Mouse (Mus musculus) adrenal gland, postnatal 4 days (tissue): ENCODE data around the gene Rbfox1. TPM values are rescaled to one million over a fixed set of nuclear protein-coding genes. Genes with fewer than 3 reads are reported as not detected.

Source experiments
- DNase-seq, 2 experiments: peaks; one replicate each; pipeline ENCODE4 v3.0.0; 2021 to 2022; ENCODE audit warnings: low spot score in 2 of 2, mixed read lengths in 2 of 2
- total RNA-seq, 2 experiments: library from RNA; stranded (reverse); gene quantifications; 2 replicates each; pipeline ENCODE4 v1.2.3; 2021

The Rbfox1 gene
- total RNA-seq, 2 experiments from 2014 or later: 9.7 to 10.4 TPM

DNA sequence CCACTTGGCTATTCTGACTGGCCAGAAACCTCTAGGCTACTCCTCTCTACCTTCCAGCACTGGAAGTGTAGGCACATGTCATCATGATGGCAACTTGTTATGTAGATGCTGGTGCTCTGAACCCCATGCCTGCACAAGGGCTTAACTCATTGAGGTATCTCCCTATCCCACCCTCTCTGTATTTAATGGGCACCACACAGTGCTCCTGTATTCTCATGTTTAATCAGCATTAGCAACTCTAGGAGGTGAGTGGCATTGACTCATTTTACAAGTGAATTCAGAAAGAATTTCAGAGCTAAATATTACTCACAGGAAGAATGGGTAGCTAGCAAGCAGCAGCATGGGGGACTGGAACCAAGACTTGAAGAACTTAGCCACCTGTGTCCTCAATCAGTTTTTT lies 321.3 kb downstream of the Rbfox1 start:
- DNase-seq: no peak

DNA sequence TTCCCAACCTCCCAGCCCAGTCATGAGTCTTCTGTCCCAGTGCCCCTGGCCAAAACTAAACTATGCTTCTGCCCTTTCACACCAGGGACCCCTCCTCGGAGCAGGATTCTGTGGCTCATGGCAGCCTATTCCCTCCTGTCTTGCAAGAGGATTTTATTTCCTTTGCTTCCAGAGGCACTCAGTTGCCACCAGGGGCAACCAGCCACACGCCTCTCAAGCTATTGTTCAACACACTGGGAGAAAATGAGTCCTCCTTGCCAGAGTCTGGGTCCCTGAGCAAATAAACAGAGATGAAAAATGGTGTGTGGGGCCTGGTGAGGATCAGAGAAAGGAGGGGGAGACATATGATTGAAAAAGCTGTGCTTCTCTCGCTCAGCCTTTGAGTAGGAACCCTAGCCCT lies 327.8 kb downstream of the Rbfox1 start:
- no peak for DNase-seq

DNA sequence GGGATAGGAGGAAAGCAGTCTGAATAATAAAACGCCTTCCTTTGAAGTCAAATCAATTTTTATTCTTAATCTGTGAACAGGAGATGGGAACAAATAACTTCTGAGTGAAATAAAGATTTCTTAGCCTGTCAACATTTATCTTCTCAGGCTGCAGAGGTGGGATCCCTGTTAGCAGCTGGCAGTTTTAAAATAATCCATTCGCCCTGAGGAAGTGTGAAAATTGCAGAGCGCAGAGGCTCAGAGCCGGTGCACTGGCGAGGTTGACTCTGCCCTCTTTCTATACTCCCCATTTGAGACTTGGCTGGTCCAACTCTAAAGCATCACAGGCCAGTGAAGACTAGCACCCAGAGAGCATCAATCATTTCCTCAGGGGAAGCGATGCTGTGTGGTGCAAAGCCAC lies 342.3 kb downstream of the Rbfox1 start:
- no peak for DNase-seq

DNA sequence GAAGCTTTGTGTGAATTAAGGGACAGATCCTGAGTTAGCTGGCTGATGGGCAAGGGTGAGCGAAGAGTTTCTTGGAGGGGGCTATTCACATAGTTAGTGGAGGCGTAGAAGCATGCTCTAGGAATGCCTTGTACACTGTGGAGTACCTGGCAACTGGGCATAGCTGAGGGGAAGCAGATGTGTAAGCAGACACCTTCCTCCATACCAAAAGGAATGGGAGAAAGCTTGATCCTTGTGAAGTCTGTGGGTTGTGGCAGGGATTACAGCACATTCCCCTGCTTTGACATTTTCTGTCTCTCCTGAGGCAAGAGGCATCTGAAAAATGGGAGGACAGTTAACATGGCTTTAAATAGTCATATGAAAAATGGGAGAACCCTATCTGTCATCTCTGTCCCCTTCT lies 347.8 kb downstream of the Rbfox1 start:
- no peak for DNase-seq

DNA sequence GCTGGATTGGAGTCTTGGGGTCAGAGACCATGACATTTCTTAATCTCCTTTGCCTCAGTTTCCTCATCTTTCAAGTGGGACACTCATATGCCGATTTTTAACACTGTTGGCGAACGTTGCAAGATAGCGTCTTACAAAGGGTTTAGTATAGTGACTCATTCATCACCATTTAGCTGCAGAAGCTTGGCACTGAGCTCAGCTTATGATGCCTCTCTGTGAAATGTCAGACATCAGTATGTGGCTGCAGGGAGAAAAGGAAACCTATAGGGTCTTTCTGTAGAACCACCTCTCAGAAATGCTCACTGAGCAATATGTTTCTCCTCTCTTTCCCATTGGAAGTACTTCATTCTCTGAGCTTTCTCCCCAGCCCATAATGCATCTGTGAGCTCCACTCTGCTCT lies 356.2 kb downstream of the Rbfox1 start:
- no peak for DNase-seq

DNA sequence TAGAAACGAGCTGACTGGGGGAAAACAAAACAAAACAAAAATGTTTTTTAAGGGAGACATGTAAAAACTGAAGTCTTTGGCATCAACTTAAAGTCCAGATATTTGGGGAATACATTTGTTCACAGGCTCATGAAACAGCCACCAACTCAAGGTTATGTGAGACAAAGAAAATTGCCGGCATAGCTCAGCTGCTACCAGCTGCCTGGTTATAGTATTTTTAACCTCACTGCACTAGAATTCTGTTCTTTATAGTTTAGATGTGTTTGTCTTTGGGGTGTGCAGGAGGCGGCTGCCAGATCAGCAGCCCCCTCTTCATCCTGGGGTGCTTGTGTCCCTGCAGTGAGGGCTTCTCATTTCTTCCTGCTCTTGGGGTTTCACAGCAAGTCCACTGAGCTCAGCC lies 357.3 kb downstream of the Rbfox1 start:
- DNase-seq: no peak

DNA sequence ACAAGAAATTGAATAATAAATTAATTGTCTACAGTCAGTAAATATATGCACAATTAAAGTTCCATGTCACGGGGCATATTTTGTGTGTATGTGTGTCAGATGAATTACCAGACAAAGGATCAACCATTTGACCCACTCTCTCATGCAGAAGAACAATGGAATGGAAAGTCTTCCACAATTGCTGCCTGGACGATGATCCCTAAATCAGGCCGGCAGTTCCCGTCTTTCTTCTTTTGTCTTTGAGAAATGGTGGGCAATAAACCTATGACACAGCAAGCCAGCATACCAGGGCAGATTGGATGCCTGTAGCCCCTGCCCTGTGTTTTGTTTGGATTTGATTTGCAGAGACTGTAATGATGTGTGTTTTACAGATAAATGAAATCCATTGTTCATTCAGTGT lies 362.4 kb downstream of the Rbfox1 start:
- DNase-seq: no peak

DNA sequence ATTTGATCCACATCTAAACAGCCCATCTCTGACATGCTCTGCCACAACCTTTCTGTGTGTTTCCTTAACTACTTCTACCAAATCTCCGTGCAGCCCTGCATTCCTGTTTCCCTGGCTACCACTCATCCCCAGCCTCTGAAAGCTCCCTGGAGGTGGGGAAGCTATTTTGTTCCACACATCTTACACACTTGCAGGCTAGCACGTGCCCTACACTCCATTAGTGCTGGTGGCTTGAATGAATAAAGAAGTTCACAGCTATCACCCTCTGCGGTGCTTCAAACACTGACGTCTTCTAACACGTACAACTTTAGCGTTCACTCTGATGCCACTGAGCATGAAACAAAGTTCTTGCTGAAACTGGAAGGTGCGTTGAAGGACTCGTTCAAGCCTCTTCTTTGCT lies 379.4 kb downstream of the Rbfox1 start:
- no peak for DNase-seq

DNA sequence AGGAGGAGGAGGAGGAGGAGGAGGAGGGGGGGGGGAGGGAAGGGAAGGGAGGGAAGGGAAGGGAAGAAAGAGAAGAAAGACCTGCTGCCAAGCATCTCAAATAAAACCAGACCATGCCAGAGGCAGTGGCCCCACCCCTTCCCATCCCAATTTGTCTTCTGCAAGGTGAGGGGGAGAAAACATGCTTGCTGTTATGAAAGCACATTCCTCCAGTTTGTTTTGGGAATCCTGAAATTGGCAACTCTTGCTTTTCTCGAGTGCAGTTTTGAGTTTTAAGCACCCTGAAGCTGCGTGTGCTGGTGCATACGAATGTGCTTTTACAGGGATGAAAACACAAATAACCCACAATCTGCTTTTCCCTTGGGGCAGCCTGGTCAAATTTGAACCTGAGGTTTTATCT lies 380.5 kb downstream of the Rbfox1 start:
- no peak for DNase-seq

DNA sequence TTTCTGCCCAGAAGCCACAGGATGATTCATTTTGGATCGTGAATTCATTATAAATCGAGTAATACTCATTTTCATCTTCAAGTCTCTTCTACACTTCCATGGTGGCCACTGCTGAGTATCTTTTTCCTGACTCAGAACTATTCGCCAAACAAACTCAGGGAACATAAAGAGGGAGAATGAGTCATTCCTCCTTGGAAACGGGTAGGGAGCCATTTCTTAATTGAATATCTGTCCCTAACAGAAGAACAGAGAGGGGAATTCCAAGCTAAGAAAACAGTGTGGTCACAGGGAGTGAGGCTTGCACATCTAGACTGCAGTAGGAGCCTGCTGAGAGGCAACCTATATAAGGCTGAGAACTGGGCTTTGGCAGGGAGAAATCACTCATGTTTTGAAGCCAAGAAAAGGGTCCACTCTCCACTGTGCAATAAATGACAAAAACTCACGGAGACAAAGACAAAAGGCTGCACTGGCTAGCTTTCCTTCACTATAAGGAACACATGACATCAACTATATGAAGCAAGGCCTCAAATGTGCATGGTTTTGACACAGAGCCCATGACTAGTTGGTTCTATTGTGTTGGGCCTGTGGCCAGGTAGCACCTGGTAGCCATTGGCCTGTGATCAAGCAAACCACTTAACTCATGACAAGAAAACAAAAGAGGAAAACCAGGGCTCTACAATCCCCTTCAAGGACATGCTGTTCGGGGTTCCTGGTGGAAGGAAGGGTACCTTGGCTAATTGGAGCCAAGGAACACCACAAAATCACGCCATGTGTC lies 386.6 kb downstream of the Rbfox1 start:
- no peak for DNase-seq

DNA sequence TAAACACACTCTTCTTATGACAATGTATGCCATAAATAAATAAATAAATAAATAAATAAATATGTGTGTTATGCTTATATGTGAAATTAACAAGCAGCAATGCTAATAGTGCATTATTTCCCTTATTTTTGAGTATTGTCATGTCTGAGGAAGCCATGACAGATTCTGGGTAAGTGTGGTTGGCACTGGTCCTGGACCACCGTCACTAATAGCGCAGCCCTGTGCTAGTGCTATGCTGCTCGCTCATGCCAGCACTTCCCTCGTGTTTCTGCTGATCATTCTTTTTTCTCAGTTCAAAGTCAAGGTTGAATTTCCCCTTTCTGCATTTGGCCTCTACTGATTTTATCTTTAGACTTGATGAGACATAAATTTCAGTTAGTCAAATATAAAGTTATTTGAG lies 398.3 kb downstream of the Rbfox1 start:
- DNase-seq: no peak

DNA sequence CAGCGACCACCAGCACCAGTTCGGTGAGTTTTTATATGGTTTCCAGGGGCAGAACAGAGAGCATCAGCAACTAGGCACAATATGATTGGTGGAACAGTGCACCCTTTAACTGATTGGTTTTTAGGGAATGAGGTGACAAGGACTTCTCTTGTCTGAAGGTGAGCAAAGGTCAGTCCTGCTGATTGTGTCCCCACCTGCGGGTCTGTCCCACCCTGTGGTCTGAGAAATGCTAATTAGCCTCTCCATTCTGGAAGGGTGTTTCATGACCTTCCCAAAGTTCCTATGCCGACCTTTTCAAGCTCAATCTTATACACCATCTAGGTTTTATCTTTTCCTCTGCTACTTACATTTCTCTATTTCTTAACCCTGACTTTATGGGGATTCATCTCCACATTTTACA lies 399.2 kb downstream of the Rbfox1 start:
- DNase-seq: no peak

DNA sequence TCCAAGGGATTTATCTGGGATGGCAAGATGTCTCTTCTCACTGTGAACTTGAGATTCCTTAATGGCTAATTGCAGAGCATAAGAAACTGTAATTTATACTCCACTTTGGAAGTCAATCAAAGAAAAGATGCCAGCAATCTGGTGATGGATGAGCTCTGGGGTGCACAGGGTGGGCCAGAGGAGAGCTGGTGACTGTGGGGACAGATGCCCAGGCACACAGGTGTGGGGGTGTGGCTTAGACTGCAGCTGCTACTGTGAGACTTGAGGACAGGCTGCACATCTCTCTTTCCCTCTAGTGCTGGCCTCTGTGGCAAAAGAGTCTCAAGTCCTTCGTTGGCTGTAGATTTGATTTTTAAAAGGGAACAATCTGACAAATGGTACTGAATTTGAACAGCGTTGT lies 402.5 kb downstream of the Rbfox1 start:
- DNase-seq: no peak

DNA sequence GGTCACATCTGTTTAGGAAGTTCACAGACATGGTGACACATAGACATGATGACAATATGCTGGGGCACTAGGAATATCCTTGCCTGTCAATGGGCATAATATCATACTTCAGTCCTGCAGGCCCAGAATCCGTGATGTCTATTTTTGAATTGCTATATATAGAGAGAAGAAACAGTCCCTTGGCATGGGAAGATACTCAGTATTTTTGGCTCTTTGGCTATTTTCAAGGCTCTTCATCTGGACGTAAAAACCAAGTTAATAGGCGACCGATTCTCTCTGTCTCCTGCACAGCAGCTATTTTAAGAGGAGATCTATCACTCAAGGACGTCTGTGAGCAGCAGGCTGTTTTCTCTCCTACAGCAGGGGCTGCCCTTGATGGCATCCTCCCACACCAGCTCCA lies 415.0 kb downstream of the Rbfox1 start:
- DNase-seq: no peak

DNA sequence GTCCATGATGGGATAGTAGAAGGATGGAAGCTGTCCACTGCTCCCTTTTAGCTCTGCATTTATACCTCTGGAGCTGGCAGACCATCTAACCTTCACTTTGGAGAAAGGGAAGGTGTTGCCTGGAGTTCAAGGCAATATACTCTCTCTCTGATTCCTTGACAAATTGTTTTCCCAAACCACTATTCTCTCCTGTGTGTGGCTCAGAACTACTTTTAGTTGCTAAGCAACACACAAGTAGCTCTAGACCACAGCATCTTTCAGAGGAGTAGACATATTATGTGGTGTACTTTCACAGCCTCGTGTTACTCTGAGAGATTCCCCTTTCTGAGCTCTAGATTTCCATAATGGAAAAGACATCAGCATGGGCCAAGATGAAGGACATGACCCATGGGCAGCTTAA lies 417.9 kb downstream of the Rbfox1 start:
- DNase-seq: no peak

DNA sequence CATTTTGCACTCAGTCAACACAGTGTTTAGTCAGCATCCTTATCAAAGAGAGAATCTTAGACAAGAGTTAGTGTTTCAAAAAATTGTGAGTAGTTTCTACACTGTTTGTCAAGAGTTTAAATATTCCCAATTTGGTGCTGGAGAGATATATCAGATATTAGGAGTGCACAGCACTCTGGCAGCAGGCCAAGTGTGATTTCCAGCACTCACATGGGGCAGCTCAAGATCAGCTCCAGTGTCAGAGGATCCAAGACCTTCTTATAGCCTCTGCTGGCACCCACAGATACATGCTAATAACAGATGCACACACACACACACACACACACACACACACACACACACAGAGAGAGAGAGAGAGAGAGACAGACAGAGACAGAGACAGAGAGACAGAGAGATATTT lies 424.8 kb downstream of the Rbfox1 start:
- no peak for DNase-seq

DNA sequence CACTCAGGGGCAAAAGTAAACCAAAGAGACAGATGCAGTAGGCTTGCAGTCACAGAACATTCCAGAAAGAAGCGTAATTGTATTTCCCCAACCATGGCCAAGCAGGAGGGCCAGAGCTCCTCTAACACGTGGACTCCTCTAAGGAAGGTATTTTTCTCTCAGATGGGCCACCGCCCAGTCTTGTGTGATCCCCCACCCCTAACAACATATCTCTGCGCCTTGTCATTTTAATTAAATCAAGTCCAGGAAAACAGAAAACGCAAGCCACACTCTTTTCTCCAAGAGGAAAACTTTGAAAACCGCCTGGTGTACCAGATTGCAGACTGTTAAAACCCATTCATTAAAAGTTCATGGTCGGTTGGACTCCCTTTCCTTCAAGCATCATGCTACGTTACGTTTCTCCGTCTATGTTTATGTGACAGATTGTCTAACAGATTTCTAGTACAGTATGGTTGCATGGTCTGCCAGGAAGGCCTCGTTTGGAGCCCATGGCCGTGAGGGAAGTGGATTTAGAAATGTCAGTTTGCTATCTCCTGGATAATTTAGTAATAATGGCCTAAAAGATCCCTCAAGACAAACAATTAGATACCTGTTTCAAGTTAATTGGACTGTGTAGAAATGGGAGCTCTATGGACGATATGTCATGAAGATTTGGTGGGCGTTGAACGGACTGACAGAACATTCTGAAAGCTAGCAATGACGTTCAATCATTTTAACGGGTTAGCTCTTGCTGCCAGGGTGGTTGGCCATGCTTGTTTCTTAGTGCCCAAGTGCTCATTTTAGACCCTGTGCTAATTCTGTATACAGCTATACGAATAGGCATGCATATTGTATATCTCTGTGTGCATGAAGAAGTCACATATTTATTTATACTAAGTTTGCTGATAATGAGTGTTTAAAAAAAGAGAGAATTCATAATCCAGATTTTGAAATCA lies 425.9 kb downstream of the Rbfox1 start:
- DNase-seq: no peak

DNA sequence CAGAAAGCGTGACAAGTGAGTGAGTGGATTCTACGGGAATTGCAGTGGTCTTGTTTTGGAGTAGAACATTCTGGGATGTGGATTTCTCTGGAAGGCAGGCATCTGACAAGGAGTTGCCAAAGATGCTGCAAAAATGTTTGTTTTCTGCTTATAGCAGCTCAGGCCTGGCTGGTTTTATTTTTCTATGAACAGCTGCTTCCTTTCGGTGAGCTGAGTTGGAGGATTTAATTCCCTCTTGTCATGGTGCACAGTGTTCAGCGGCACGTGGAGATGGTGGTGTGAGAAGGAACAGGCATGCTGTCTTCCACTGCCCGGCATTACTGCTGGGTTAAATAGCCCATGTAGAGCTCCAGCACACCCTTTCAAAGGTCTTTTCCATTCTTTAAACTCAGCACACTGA lies 428.5 kb downstream of the Rbfox1 start:
- DNase-seq: no peak

DNA sequence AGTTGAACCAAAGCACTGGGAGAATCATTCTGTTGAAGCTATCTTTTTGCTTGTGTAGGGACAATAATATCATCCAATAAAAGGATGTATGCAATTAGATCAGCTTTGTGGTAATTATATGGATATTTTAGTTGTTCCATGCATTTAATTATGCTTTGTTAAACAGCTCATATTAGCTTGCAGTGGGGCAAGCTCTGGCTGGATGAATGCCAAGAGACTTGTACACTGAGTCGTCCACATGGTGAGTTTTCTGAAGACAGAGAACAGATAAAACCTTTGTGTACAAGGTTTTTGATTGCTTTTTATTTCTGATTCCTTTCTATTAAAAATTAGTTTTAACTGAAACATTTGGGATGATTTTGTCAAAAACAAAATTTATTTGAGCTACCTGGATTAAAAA lies 439.7 kb downstream of the Rbfox1 start:
- DNase-seq: no peak

DNA sequence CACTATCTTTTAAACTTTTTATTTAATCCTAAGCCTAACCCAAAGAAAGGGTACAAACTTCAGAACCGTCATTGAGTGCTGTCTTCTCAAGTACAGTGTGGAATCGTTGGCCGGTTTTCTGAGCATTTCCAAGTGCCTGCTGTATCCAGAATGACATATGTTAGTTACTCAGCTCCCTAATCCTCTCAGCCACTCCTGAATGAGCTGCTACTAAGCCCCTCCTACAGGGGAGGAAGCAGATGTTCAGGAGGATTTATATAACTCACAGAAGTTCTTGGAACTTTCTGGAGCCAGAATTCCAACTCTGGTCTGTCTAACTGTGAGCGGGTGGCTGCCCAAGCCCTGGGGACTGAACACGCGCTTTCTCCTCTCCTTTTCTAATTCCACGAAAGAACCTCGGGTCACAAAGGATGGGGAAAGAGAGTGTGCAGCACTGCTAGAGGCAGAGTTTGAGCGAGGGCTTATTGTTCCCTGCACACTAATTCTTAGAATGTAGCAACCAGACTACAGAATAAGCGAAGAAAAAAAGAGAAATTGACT lies 446.3 kb downstream of the Rbfox1 start:
- DNase-seq: no peak

DNA sequence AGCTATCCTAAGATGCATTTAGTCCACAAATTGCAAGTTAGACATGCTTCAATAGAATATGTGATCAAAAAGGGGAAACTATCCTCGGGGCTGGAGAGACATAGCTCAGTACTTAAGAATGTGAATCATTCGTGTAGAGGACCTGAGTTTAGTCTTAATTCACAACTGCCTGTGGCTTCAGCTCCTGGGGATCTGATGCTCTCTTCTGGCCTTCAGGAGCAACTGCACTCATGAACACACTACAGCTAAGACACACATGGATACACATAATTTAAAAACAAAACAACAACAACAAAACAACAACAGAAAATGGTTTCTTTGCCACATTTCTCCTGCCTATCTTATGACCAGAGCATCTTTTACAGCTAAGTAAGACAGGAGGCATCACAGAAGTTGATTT lies 448.1 kb downstream of the Rbfox1 start:
- DNase-seq: no peak

DNA sequence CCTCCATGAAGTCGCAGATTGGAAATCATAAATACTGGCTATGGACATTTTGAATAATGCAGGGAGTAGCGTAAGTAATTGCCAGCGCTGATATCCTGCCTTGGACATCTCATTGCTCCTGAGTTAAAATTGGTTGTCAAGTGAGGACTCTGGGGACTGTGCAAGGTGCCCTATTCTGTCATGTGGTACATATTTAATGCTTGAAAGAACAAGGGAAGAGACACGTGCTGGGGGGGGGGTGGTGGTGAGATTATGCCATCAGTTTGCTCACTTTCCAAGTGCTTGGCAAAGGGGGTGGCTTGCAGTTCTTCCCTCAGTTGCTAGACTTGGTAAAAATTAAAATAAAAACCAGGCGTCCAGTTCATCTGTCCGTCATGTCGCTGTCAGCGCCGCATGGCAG lies 462.9 kb downstream of the Rbfox1 start:
- no peak for DNase-seq
